Mouse (Mus musculus) forebrain, embryonic 13.5 days (tissue): ENCODE results near the gene Pradc1. TPM values are rescaled to one million over a fixed set of nuclear protein-coding genes. Genes with fewer than 3 reads are reported as not detected.

ENCODE experiments used
- ATAC-seq: fragments of 200-750 bp; cut with Nextera tagmentation; 2 replicates; pipeline ENCODE4 v1.8.0; 2017
- H3K27ac ChIP-seq: fragments of 300-500 bp; sonication (generic); 2 replicates; pipeline ENCODE4 v1.5.1; 2015; ENCODE audit warnings: inconsistent platforms, mild to moderate bottlenecking, moderate library complexity
- H3K27me3 ChIP-seq: fragments of 300-500 bp; sonication (generic); 2 replicates; pipeline ENCODE4 v1.6.1; 2015; ENCODE audit warnings: mild to moderate bottlenecking, inconsistent platforms
- H3K36me3 ChIP-seq: fragments of 300-500 bp; sonication (generic); 2 replicates; pipeline ENCODE4 v1.6.1; 2015; ENCODE audit warnings: mild to moderate bottlenecking, inconsistent platforms; ENCODE audit not compliant: poor library complexity, severe bottlenecking
- H3K4me1 ChIP-seq: fragments of 300-500 bp; sonication (generic); 2 replicates; pipeline ENCODE4 v1.6.1; 2015; ENCODE audit warnings: inconsistent platforms
- H3K4me2 ChIP-seq: fragments of 300-500 bp; sonication (generic); 2 replicates; pipeline ENCODE4 v1.6.1; 2015; ENCODE audit warnings: inconsistent platforms, mild to moderate bottlenecking, moderate library complexity
- H3K4me3 ChIP-seq: fragments of 300-500 bp; sonication (generic); 2 replicates; pipeline ENCODE4 v1.5.1; 2015; ENCODE audit warnings: mild to moderate bottlenecking, inconsistent platforms
- H3K9ac ChIP-seq: fragments of 300-500 bp; sonication (generic); 2 replicates; pipeline ENCODE4 v1.6.1; 2015; ENCODE audit warnings: mild to moderate bottlenecking, inconsistent platforms
- H3K9me3 ChIP-seq: fragments of 300-500 bp; sonication (generic); replicated peaks from 2 replicates; pipeline ENCODE4 v1.6.1; 2016; ENCODE audit warnings: inconsistent platforms
- WGBS: fragments of 180-500 bp; shearing (Covaris S2); methylation state at CpG from one replicate; pipeline ENCODE4 v1.1.7; 2015; 5-methylcytosine and 5-hydroxymethylcytosine counted together
- polyA plus RNA-seq: library from polyadenylated mRNA; unstranded; fragments of >200 nt; fragmentation: Nextera tagmentation; extraction: Ambion mirVana; gene quantifications from 2 replicates; pipeline ENCODE4 v1.2.1, GENCODE M21; 2015

The Pradc1 gene
- polyA plus RNA-seq, 1 experiment from 2014 or later = 32.4 TPM

- no peak for ATAC-seq
- Histone ChIP-seq H3K36me3 (no peaks in the 10 kb centered on the region), H3K9ac (no peak within 1 kb of the TSS), H3K9me3 (no peaks in the 10 kb centered on the region), H3K4me3 (no peak within 1 kb of the TSS), H3K27me3 (peaks cover 16% of the 10 kb centered on the region; the same call in 1 of the 2 replicates), H3K27ac (no peak within 1 kb of the TSS), H3K4me1 (no peaks in the 10 kb centered on the region), H3K4me2 (no peak within 1 kb of the TSS)
- WGBS = 11% methylated on average over 28 of the region's 28 CpGs
Observed at GRCm38 (mm10) chr6:85423836-85424379, 27.9 kb downstream of the Pradc1 start, which contains the start of gene Noto. Noto (plus strand) TSS chr6:85423886.

- H3K9ac ChIP-seq = no peak overlapping the region
- H3K4me2 ChIP-seq = no peak overlapping the region
- no peak overlapping the region for H3K27ac ChIP-seq
- WGBS = 88% methylated on average over 2 of the region's 2 CpGs
- no peaks in the 10 kb centered on the region for H3K4me1 ChIP-seq
- H3K36me3 ChIP-seq = no peaks in the 10 kb centered on the region
- no peak for ATAC-seq
- H3K9me3 ChIP-seq = no peaks in the 10 kb centered on the region
- H3K4me3 ChIP-seq = no peak overlapping the region
- peaks cover 9% of the 10 kb centered on the region; the same call in 1 of the 2 replicates for H3K27me3 ChIP-seq
Observed at GRCm38 (mm10) chr6:85419150-85419549, 32.6 kb downstream of the Pradc1 start.

- Histone ChIP-seq H3K4me1 (no peaks in the 10 kb centered on the region), H3K27me3 (no peaks in the 10 kb centered on the region), H3K9me3 (no peaks in the 10 kb centered on the region), H3K36me3 (no peaks in the 10 kb centered on the region), H3K4me2 (no peak overlapping the region), H3K9ac (no peak overlapping the region), H3K4me3 (no peak overlapping the region), H3K27ac (no peak overlapping the region)
- WGBS = 42% methylated on average over 3 of the region's 3 CpGs
- ATAC-seq = no peak
Observed at GRCm38 (mm10) chr6:85415829-85416228, 35.9 kb downstream of the Pradc1 start.

- Histone ChIP-seq H3K27ac (no peak overlapping the region), H3K4me1 (peaks cover 7% of the 10 kb centered on the region), H3K4me3 (no peak overlapping the region), H3K27me3 (peaks cover 43% of the 10 kb centered on the region), H3K9me3 (no peaks in the 10 kb centered on the region), H3K9ac (no peak overlapping the region), H3K4me2 (no peak overlapping the region), H3K36me3 (no peaks in the 10 kb centered on the region)
- 9% methylated on average over 13 of the region's 13 CpGs for WGBS
- ATAC-seq = peak; percentile 89
Observed at GRCm38 (mm10) chr6:85410771-85411273, 40.9 kb downstream of the Pradc1 start.

GRCm38 (mm10) chr6:85409003-85409402 is 42.8 kb downstream of the Pradc1 start:
- no peak for ATAC-seq
- peaks cover 43% of the 10 kb centered on the region for H3K27me3 ChIP-seq
- H3K36me3 ChIP-seq = no peaks in the 10 kb centered on the region
- H3K4me1 ChIP-seq = peaks cover 7% of the 10 kb centered on the region
- peak overlapping the region; percentile 57 for H3K4me2 ChIP-seq
- peak overlapping the region; percentile 60 for H3K9ac ChIP-seq
- 1% methylated on average over 31 of the region's 31 CpGs for WGBS
- no peaks in the 10 kb centered on the region for H3K9me3 ChIP-seq
- no peak overlapping the region for H3K27ac ChIP-seq
- H3K4me3 ChIP-seq = peak overlapping the region; percentile 29

GRCm38 (mm10) chr6:85403039-85403438 is 48.7 kb downstream of the Pradc1 start:
- 60% methylated on average over 10 of the region's 10 CpGs for WGBS
- Histone ChIP-seq H3K27me3 (peaks cover 17% of the 10 kb centered on the region), H3K27ac (peak overlapping the region; percentile 41; the same call in 1 of the 2 replicates), H3K4me1 (peaks cover 15% of the 10 kb centered on the region), H3K9me3 (no peaks in the 10 kb centered on the region), H3K4me3 (no peak overlapping the region), H3K9ac (no peak overlapping the region), H3K36me3 (no peaks in the 10 kb centered on the region), H3K4me2 (no peak overlapping the region)
- ATAC-seq = no peak

- H3K9me3 ChIP-seq = no peaks in the 10 kb centered on the region
- H3K4me1 ChIP-seq = peaks cover 15% of the 10 kb centered on the region
- 0 out of 2 replicates have a peak overlapping the region, but pooled peaks have one; percentile 4 for H3K27ac ChIP-seq
- 49% methylated on average over 2 of the region's 2 CpGs for WGBS
- no peak overlapping the region for H3K9ac ChIP-seq
- peaks cover 13% of the 10 kb centered on the region for H3K27me3 ChIP-seq
- no peak overlapping the region for H3K4me2 ChIP-seq
- no peaks in the 10 kb centered on the region for H3K36me3 ChIP-seq
- no peak overlapping the region for H3K4me3 ChIP-seq
- ATAC-seq = no peak
Observed at GRCm38 (mm10) chr6:85402613-85403012, 49.2 kb downstream of the Pradc1 start.

- peak overlapping the region; percentile 40 for H3K27ac ChIP-seq
- peak; percentile 79 for ATAC-seq
- no peak overlapping the region for H3K4me2 ChIP-seq
- H3K9ac ChIP-seq = no peak overlapping the region
- no peaks in the 10 kb centered on the region for H3K27me3 ChIP-seq
- H3K36me3 ChIP-seq = no peaks in the 10 kb centered on the region
- peaks cover 15% of the 10 kb centered on the region for H3K4me1 ChIP-seq
- 0 out of 2 replicates have a peak, but pooled peaks cover 3% of the 10 kb centered on the region for H3K9me3 ChIP-seq
- 38% methylated on average over 5 of the region's 5 CpGs for WGBS
- no peak overlapping the region for H3K4me3 ChIP-seq
Observed at GRCm38 (mm10) chr6:85399715-85400114, 52.1 kb downstream of the Pradc1 start.

- H3K4me2 ChIP-seq = no peak overlapping the region
- no peaks in the 10 kb centered on the region for H3K27me3 ChIP-seq
- 0 out of 2 replicates have a peak, but pooled peaks cover 3% of the 10 kb centered on the region for H3K9me3 ChIP-seq
- no peak overlapping the region for H3K9ac ChIP-seq
- no peak overlapping the region for H3K27ac ChIP-seq
- WGBS = 35% methylated on average over 1 of the region's 1 CpGs
- H3K36me3 ChIP-seq = no peaks in the 10 kb centered on the region
- no peak overlapping the region for H3K4me3 ChIP-seq
- peaks cover 9% of the 10 kb centered on the region for H3K4me1 ChIP-seq
- no peak for ATAC-seq
Observed at GRCm38 (mm10) chr6:85397165-85397564, 54.6 kb downstream of the Pradc1 start.

Other genes starting within 250 kb of the Pradc1 start
- gene Sfxn5, start 118.5 kb downstream of the Pradc1 start, polyA plus RNA-seq = 20.9 and 22.7 TPM in 2 replicates
- 7.1 and 8.5 TPM in 2 replicates for gene Rab11fip5, start 77.3 kb downstream of the Pradc1 start, polyA plus RNA-seq
- gene Noto, start 28.1 kb downstream of the Pradc1 start, polyA plus RNA-seq = not detected in 2 replicates
- gene Smyd5, start 20.0 kb downstream of the Pradc1 start, polyA plus RNA-seq = 40.0 and 51.9 TPM in 2 replicates
- 668 and 694 TPM in 2 replicates for gene Cct7, start 456 bp downstream of the Pradc1 start, polyA plus RNA-seq
- gene Fbxo41, start 51.0 kb upstream of the Pradc1 start, polyA plus RNA-seq = 2.7 and 3.2 TPM in 2 replicates
- gene Egr4, start 61.6 kb upstream of the Pradc1 start, polyA plus RNA-seq = not detected in 2 replicates
- 7.4 and 8.1 TPM in 2 replicates for gene Alms1, start 135.6 kb upstream of the Pradc1 start, polyA plus RNA-seq